Comparison of ENCODE assay signal across 13 mouse cellular contexts in the genomic region with DNA sequence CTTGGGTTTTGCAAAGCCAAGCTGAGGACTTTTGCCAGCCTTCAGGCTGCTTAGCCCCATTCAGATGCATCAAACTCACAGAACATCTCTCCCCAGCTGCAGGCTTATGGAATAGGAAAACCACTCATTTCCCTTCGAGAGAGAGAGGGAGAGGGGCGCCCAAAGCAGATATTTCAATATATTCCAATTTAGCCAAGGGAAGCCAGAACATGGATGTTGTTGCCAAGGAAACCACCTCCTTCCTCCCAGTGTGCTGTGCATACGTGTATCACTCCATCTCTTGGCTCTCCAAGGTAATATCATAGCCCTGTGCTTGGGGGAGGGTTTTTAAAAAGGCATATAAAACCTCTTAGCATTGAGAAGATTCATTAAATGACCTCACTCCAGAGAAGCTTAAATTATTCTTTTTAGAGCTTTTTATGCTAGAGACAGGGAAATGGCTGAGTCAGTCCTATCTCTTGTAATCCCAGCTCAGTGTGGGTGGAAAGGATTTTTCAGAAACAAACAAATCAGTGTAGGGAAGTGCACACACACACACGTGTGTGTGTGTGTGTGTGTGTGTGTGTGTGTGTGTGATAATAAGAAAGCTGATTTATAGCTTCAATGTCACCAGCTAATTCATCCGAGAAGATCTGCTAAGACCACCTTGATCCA.
DNase-seq lines count a peak whose midpoint lies in the region; ATAC-seq and TF ChIP-seq lines count a peak whose summit lies in the region.
"Had no signal": no experiment of that assay in that cellular context is flagged by ENCODE, and none has a peak within 500 bp of the region (broad histone marks: within the 10 kb centered on the region; RNA-seq: fewer than 3 reads in every experiment).

No protein-coding gene starts in this region.

- H3K4me3 ChIP-seq in forebrain, embryonic 16.5 days (replicated peaks; ENCODE audit: low read length): no peak overlapping the region
- no peak overlapping the region for H3K4me3 ChIP-seq in midbrain, postnatal 0 days (ENCODE audit: low read depth, low read length)

- TF ChIP-seq POLR2A in brain, embryonic 14.5 days (IDR thresholded peaks at IDR 0.05; ENCODE audit: borderline replicate concordance, extremely low read depth, insufficient read depth, insufficient read length, poor library complexity, severe bottlenecking): no peak

- H3K4me1 ChIP-seq in forebrain, embryonic 16.5 days (replicated peaks; ENCODE audit: control insufficient read depth, insufficient read depth, low read length): peaks cover 8% of the 10 kb centered on the region
- peaks cover 5% of the 10 kb centered on the region; the same call in 1 of the 2 replicates for H3K4me1 ChIP-seq in midbrain, postnatal 0 days (ENCODE audit: insufficient read depth, low read length)

- H3K9ac ChIP-seq in forebrain, embryonic 16.5 days (replicated peaks; ENCODE audit: low read depth, low read length): no peak overlapping the region
- no peak overlapping the region for H3K9ac ChIP-seq in midbrain, postnatal 0 days (replicated peaks; ENCODE audit: low read length, poor library complexity, severe bottlenecking)

- no peak for TF ChIP-seq CTCF in brain, embryonic 14.5 days (IDR thresholded peaks at IDR 0.05; ENCODE audit: borderline replicate concordance, extremely low read depth, insufficient read depth, insufficient read length)
- 0 out of 2 replicates have a peak, but pooled peaks have one; percentile 14 for TF ChIP-seq CTCF in midbrain, postnatal 0 days (IDR thresholded peaks at IDR 0.05)

- H3K9me3 ChIP-seq in forebrain, embryonic 16.5 days (ENCODE audit: control insufficient read depth, low read length): no peaks in the 10 kb centered on the region
- no peaks in the 10 kb centered on the region for H3K9me3 ChIP-seq in midbrain, postnatal 0 days (ENCODE audit: low read length)

- WGBS in forebrain, embryonic 16.5 days: 45% methylated on average over 5 of the region's 5 CpGs
- 38% methylated on average over 5 of the region's 5 CpGs for WGBS in midbrain, postnatal 0 days

- ATAC-seq in forebrain, embryonic 16.5 days: peak; percentile 92
- no peak for ATAC-seq in midbrain, postnatal 0 days (ENCODE audit: low FRiP score)

- H3K27ac ChIP-seq in forebrain, embryonic 16.5 days (ENCODE audit: low read length): peak overlapping the region; percentile 43
- H3K27ac ChIP-seq in midbrain, postnatal 0 days (ENCODE audit: low read depth, low read length): peak overlapping the region; percentile 73
- H3K27ac ChIP-seq: macrophage; stomach, postnatal 0 days had no signal

- no peaks in the 10 kb centered on the region for H3K27me3 ChIP-seq in forebrain, embryonic 16.5 days (replicated peaks; ENCODE audit: control insufficient read depth, insufficient read depth, low read length)
- no peaks in the 10 kb centered on the region for H3K27me3 ChIP-seq in midbrain, postnatal 0 days (ENCODE audit: insufficient read depth, low read length)

- no peaks in the 10 kb centered on the region for H3K36me3 ChIP-seq in forebrain, embryonic 16.5 days (ENCODE audit: control insufficient read depth, insufficient read depth)
- H3K36me3 ChIP-seq in midbrain, postnatal 0 days (ENCODE audit: insufficient read depth, low read length): no peaks in the 10 kb centered on the region
- H3K36me3 ChIP-seq: G1E had no signal

- DNase-seq in layer of hippocampus, adult 9-11 months: peak; percentile 20
- DNase-seq in layer of hippocampus, adult 8-10 months (ENCODE audit: low spot score in 2 of 2): no peak
- DNase-seq in brain, embryonic 14.5 days (ENCODE audit: low read depth): peak; percentile 84
- DNase-seq in midbrain, postnatal 0 days (ENCODE audit: low spot score): peak; percentile 76
- no peak for DNase-seq in cerebellum, postnatal 14 days
- DNase-seq in adrenal gland, postnatal 10 days: no peak
- DNase-seq: adrenal gland, postnatal 14 days; kidney, adult 9 months; lung, adult 2 months had no signal

- H3K4me2 ChIP-seq in forebrain, embryonic 16.5 days (ENCODE audit: low read length): no peak overlapping the region
- H3K4me2 ChIP-seq in midbrain, postnatal 0 days (ENCODE audit: low read depth, low read length, poor library complexity, severe bottlenecking): no peak overlapping the region

Comparison
In these comparisons a context has a peak if more than half of its experiments do, and no peak if none do; other contexts are left out.
1. DNase-seq: peak in layer of hippocampus, adult 9-11 months (single experiment), brain, embryonic 14.5 days (single experiment) and midbrain, postnatal 0 days (single experiment); none in layer of hippocampus, adult 8-10 months (0 of 2), cerebellum, postnatal 14 days (0 of 2) and adrenal gland, postnatal 10 days (single experiment).